ENCODE assay signal across 8 mouse cellular contexts in genomic region chr3:95016532-95017056, GRCm38 (mm10). TPM values are rescaled to one million over a fixed set of nuclear protein-coding genes. Genes with fewer than 3 reads are reported as not detected.
DNase-seq lines count a peak whose midpoint lies in the region; ATAC-seq and TF ChIP-seq lines count a peak whose summit lies in the region.

No protein-coding gene starts in this region.

- H3K9ac ChIP-seq in lung, embryonic 15.5 days, result peak overlapping the region; percentile 57
- H3K9ac ChIP-seq in embryonic facial prominence, embryonic 14.5 days (ENCODE audit: low read depth, low read length), result peak overlapping the region; percentile 67

- no peaks in the 10 kb centered on the region for H3K27me3 ChIP-seq in lung, embryonic 15.5 days
- no peaks in the 10 kb centered on the region for H3K27me3 ChIP-seq in embryonic facial prominence, embryonic 14.5 days (replicated peaks; ENCODE audit: control insufficient read depth, insufficient read depth, low read length)
- no peaks in the 10 kb centered on the region for H3K27me3 ChIP-seq in limb, embryonic 10.5 days (ENCODE audit: low read depth, poor library complexity, severe bottlenecking)

- no peak for TF ChIP-seq POLR2A in olfactory bulb, adult 2 months (IDR thresholded peaks at IDR 0.05; ENCODE audit: insufficient read depth, low read depth, low read length)

- DNase-seq in lung, postnatal 25 days (ENCODE audit: low spot score), result no peak
- no peak for DNase-seq in embryonic facial prominence, embryonic 14.5 days (ENCODE audit: low spot score)
- DNase-seq in limb, embryonic 10.5 days (ENCODE audit: low spot score), result no peak
- no peak for DNase-seq in cerebellum, adult 8-10 months
- no peak for DNase-seq in kidney, postnatal 14 days
- DNase-seq in urinary bladder, postnatal 36 days (ENCODE audit: low spot score in 2 of 2), result no peak

- no peaks in the 10 kb centered on the region for H3K9me3 ChIP-seq in lung, embryonic 15.5 days
- no peaks in the 10 kb centered on the region for H3K9me3 ChIP-seq in embryonic facial prominence, embryonic 14.5 days (ENCODE audit: control insufficient read depth, low read length)
- H3K9me3 ChIP-seq in limb, embryonic 10.5 days (replicated peaks), result no peaks in the 10 kb centered on the region

- peaks cover 20% of the 10 kb centered on the region for H3K4me1 ChIP-seq in lung, embryonic 15.5 days
- peaks cover 13% of the 10 kb centered on the region for H3K4me1 ChIP-seq in embryonic facial prominence, embryonic 14.5 days (ENCODE audit: control insufficient read depth, insufficient read depth, low read length)
- H3K4me1 ChIP-seq in limb, embryonic 10.5 days, result peaks cover 33% of the 10 kb centered on the region
- peaks cover 13% of the 10 kb centered on the region for H3K4me1 ChIP-seq in olfactory bulb, adult 2 months (ENCODE audit: control insufficient read depth, insufficient read depth, low read length)

- TF ChIP-seq CTCF in olfactory bulb, adult 2 months (IDR thresholded peaks at IDR 0.05; ENCODE audit: insufficient read depth, low read depth, low read length), result no peak

- no peak for ATAC-seq in lung, embryonic 15.5 days (ENCODE audit: borderline replicate concordance, extremely low read depth, low FRiP score, low TSS enrichment)
- ATAC-seq in embryonic facial prominence, embryonic 14.5 days (ENCODE audit: low read depth), result no peak

- peak overlapping the region; percentile 89 for H3K4me3 ChIP-seq in lung, embryonic 15.5 days
- H3K4me3 ChIP-seq in embryonic facial prominence, embryonic 14.5 days (ENCODE audit: low read depth, low read length), result peak overlapping the region; percentile 67
- H3K4me3 ChIP-seq in limb, embryonic 10.5 days, result peak overlapping the region; percentile 85
- H3K4me3 ChIP-seq in olfactory bulb, adult 2 months (ENCODE audit: insufficient read depth, low read depth, low read length), result peak overlapping the region; percentile 73

- H3K36me3 ChIP-seq in lung, embryonic 15.5 days, result peaks cover 10% of the 10 kb centered on the region
- peaks cover 7% of the 10 kb centered on the region for H3K36me3 ChIP-seq in embryonic facial prominence, embryonic 14.5 days (ENCODE audit: control insufficient read depth, insufficient read depth, low read length)
- H3K36me3 ChIP-seq in limb, embryonic 10.5 days, result peaks cover 17% of the 10 kb centered on the region

- H3K4me2 ChIP-seq in lung, embryonic 15.5 days, result peak overlapping the region; percentile 77
- H3K4me2 ChIP-seq in embryonic facial prominence, embryonic 14.5 days (ENCODE audit: low read depth, low read length), result peak overlapping the region; percentile 78

- 3% methylated on average over 21 of the region's 21 CpGs for WGBS in lung, embryonic 15.5 days
- 3% methylated on average over 21 of the region's 21 CpGs for WGBS in embryonic facial prominence, embryonic 14.5 days
- WGBS in limb, embryonic 10.5 days, result 5% methylated on average over 21 of the region's 21 CpGs
- 2% methylated on average over 21 of the region's 21 CpGs for WGBS in olfactory bulb, adult 2 months

- peak overlapping the region; percentile 98 for H3K27ac ChIP-seq in lung, embryonic 15.5 days
- peak overlapping the region; percentile 95 for H3K27ac ChIP-seq in embryonic facial prominence, embryonic 14.5 days (replicated peaks; ENCODE audit: low read depth, low read length)
- H3K27ac ChIP-seq in limb, embryonic 10.5 days, result peak overlapping the region; percentile 96
- H3K27ac ChIP-seq in olfactory bulb, adult 2 months (ENCODE audit: insufficient read depth, low read depth, low read length), result no peak overlapping the region

RNA-seq across cellular contexts. Expression of gene Zfp687, which starts 1.3 kb away (rescaled TPM):
- polyA plus RNA-seq in lung, embryonic 15.5 days (2015; fragmentation: Nextera tagmentation; extraction: Ambion mirVana), result 22.0 and 22.9 TPM in 2 replicates
- 17.3 and 22.0 TPM in 2 replicates for polyA plus RNA-seq in embryonic facial prominence, embryonic 14.5 days (2014; fragmentation: Nextera tagmentation; extraction: Ambion mirVana)
- polyA plus RNA-seq in limb, embryonic 10.5 days (2016; fragmentation: Nextera tagmentation; extraction: Ambion mirVana), result 38.6 and 40.8 TPM in 2 replicates
- 132 TPM in 1 of 2 replicates, not detected in the other for polyA plus RNA-seq in olfactory bulb, adult 2 months (2012; ENCODE audit: insufficient read depth, insufficient read length, low replicate concordance, missing spikeins)

RNA-seq across cellular contexts. Expression of gene Psmd4, which starts 25.8 kb away (rescaled TPM):
- polyA plus RNA-seq in lung, embryonic 15.5 days (2015; fragmentation: Nextera tagmentation; extraction: Ambion mirVana), result 239 and 245 TPM in 2 replicates
- polyA plus RNA-seq in embryonic facial prominence, embryonic 14.5 days (2014; fragmentation: Nextera tagmentation; extraction: Ambion mirVana), result 234 and 252 TPM in 2 replicates
- 365 and 382 TPM in 2 replicates for polyA plus RNA-seq in limb, embryonic 10.5 days (2016; fragmentation: Nextera tagmentation; extraction: Ambion mirVana)
- 457 TPM in 1 of 2 replicates, not detected in the other for polyA plus RNA-seq in olfactory bulb, adult 2 months (2012; ENCODE audit: insufficient read depth, insufficient read length, low replicate concordance, missing spikeins)

RNA-seq across cellular contexts. Expression of gene Pi4kb, which starts 42.1 kb away (rescaled TPM):
- 20.5 and 21.8 TPM in 2 replicates for polyA plus RNA-seq in lung, embryonic 15.5 days (2015; fragmentation: Nextera tagmentation; extraction: Ambion mirVana)
- polyA plus RNA-seq in embryonic facial prominence, embryonic 14.5 days (2014; fragmentation: Nextera tagmentation; extraction: Ambion mirVana), result 26.5 and 28.2 TPM in 2 replicates
- polyA plus RNA-seq in limb, embryonic 10.5 days (2016; fragmentation: Nextera tagmentation; extraction: Ambion mirVana), result 18.9 and 22.2 TPM in 2 replicates
- polyA plus RNA-seq in olfactory bulb, adult 2 months (2012; ENCODE audit: insufficient read depth, insufficient read length, low replicate concordance, missing spikeins), result not detected in 2 replicates
